Mouse (Mus musculus): ENCODE data around the gene Ube2c. TPM values are rescaled to one million over a fixed set of nuclear protein-coding genes. Genes with fewer than 3 reads are reported as not detected.

Gene Ube2c
- total RNA-seq, 2 experiments from 2014 or later = 0.76 to 1.6 TPM

GRCm38 (mm10) chr2:164770279-164770678, 581 bp downstream of the Ube2c start:
- no peak for DNase-seq (ENCODE audit: low spot score in 2 of 2)
- no peak for TF ChIP-seq CTCF (conservative IDR thresholded peaks at IDR 0.05)
- Histone ChIP-seq H3K27ac (no peak overlapping the region), H3K4me3 (peak overlapping the region; percentile 67; the same call in 1 of the 2 replicates)

GRCm38 (mm10) chr2:164771123-164771522, 1.4 kb downstream of the Ube2c start:
- no peak overlapping the region for H3K27ac ChIP-seq
- no peak for DNase-seq (ENCODE audit: low spot score in 2 of 2)
- H3K4me3 ChIP-seq = no peak overlapping the region
- TF ChIP-seq CTCF (conservative IDR thresholded peaks at IDR 0.05) = no peak

GRCm38 (mm10) chr2:164773229-164773988, 3.7 kb downstream of the Ube2c start:
- no peak for DNase-seq (ENCODE audit: low spot score in 2 of 2)
- TF ChIP-seq CTCF (conservative IDR thresholded peaks at IDR 0.05) = no peak
- H3K4me3 ChIP-seq = no peak overlapping the region
- H3K27ac ChIP-seq = no peak overlapping the region

- no peak overlapping the region for H3K4me3 ChIP-seq
- no peak for TF ChIP-seq CTCF (conservative IDR thresholded peaks at IDR 0.05)
- no peak for DNase-seq (ENCODE audit: low spot score in 2 of 2)
- no peak overlapping the region for H3K27ac ChIP-seq
Observed at GRCm38 (mm10) chr2:164773989-164774364, 4.3 kb downstream of the Ube2c start.

GRCm38 (mm10) chr2:164776130-164776529, 6.4 kb downstream of the Ube2c start:
- no peak for DNase-seq (ENCODE audit: low spot score in 2 of 2)
- H3K27ac ChIP-seq = no peak overlapping the region
- no peak for TF ChIP-seq CTCF (conservative IDR thresholded peaks at IDR 0.05)
- H3K4me3 ChIP-seq = no peak overlapping the region

- no peak overlapping the region for H3K4me3 ChIP-seq
- DNase-seq (ENCODE audit: low spot score in 2 of 2) = no peak
- TF ChIP-seq CTCF (conservative IDR thresholded peaks at IDR 0.05) = no peak
- H3K27ac ChIP-seq = no peak overlapping the region
Observed at GRCm38 (mm10) chr2:164776801-164777200, 7.1 kb downstream of the Ube2c start.

GRCm38 (mm10) chr2:164777246-164778014, 7.7 kb downstream of the Ube2c start:
- H3K4me3 ChIP-seq = no peak overlapping the region
- no peak overlapping the region for H3K27ac ChIP-seq
- no peak for DNase-seq (ENCODE audit: low spot score in 2 of 2)
- no peak for TF ChIP-seq CTCF (conservative IDR thresholded peaks at IDR 0.05)

- Histone ChIP-seq H3K27ac (no peak overlapping the region), H3K4me3 (no peak overlapping the region)
- no peak for DNase-seq (ENCODE audit: low spot score in 2 of 2)
- no peak for TF ChIP-seq CTCF (conservative IDR thresholded peaks at IDR 0.05)
Observed at GRCm38 (mm10) chr2:164778015-164778287, 8.3 kb downstream of the Ube2c start.

GRCm38 (mm10) chr2:164778809-164779208, 9.1 kb downstream of the Ube2c start:
- no peak for TF ChIP-seq CTCF (conservative IDR thresholded peaks at IDR 0.05)
- H3K27ac ChIP-seq = no peak overlapping the region
- no peak for DNase-seq (ENCODE audit: low spot score in 2 of 2)
- H3K4me3 ChIP-seq = no peak overlapping the region

- Histone ChIP-seq H3K27ac (no peak within 1 kb of the TSS), H3K4me3 (no peak within 1 kb of the TSS)
- TF ChIP-seq CTCF (conservative IDR thresholded peaks at IDR 0.05) = no peak
- no peak for DNase-seq (ENCODE audit: low spot score in 2 of 2)
Observed at GRCm38 (mm10) chr2:164779481-164780086, 9.9 kb downstream of the Ube2c start, which contains the start of gene Tnnc2. Gene Tnnc2, minus strand, starts transcription at chr2:164779967.

- Histone ChIP-seq H3K27ac (no peak overlapping the region), H3K4me3 (no peak overlapping the region)
- TF ChIP-seq CTCF (conservative IDR thresholded peaks at IDR 0.05) = no peak
- no peak for DNase-seq (ENCODE audit: low spot score in 2 of 2)
Observed at GRCm38 (mm10) chr2:164781876-164782275, 12.2 kb downstream of the Ube2c start.

GRCm38 (mm10) chr2:164783926-164784581, 14.4 kb downstream of the Ube2c start:
- Histone ChIP-seq H3K4me3 (no peak overlapping the region), H3K27ac (no peak overlapping the region)
- DNase-seq (ENCODE audit: low spot score in 2 of 2) = no peak
- TF ChIP-seq CTCF (conservative IDR thresholded peaks at IDR 0.05) = peak; percentile 65

- peak overlapping the region; percentile 97 for H3K27ac ChIP-seq
- H3K4me3 ChIP-seq = peak overlapping the region; percentile 91
- DNase-seq (ENCODE audit: low spot score in 2 of 2) = no peak
- no peak for TF ChIP-seq CTCF (conservative IDR thresholded peaks at IDR 0.05)
Observed at GRCm38 (mm10) chr2:164784869-164785420, 15.2 kb downstream of the Ube2c start.
